Mouse (Mus musculus) stomach, postnatal 0 days (tissue): ENCODE measurements at regions not wholly inside any gene's neighbourhood (a gene's known extent, or its start where the extent isn't known, plus 50 kb on each side); places are given as distances from the start of the nearest gene placed in this dataset.

Experiments
- ATAC-seq: fragments of 200-750 bp; cut with Nextera tagmentation; 2 replicates; pipeline ENCODE4 v1.8.0; 2017; ENCODE audit not compliant: low FRiP score, low TSS enrichment
- DNase-seq: peaks from one replicate; pipeline ENCODE4 v3.0.0-alpha.2; 2016; ENCODE audit warnings: low spot score
- H3K27ac ChIP-seq: fragments of 300-500 bp; sonication (generic); replicated peaks from 2 replicates; pipeline ENCODE4 v1.5.1; 2014; ENCODE audit warnings: mild to moderate bottlenecking, control low read depth
- H3K27me3 ChIP-seq: fragments of 300-500 bp; sonication (generic); 2 replicates; pipeline ENCODE4 v1.6.1; 2014; ENCODE audit warnings: low read length; ENCODE audit not compliant: control insufficient read depth, insufficient read depth
- H3K36me3 ChIP-seq: fragments of 300-500 bp; sonication (generic); 2 replicates; pipeline ENCODE4 v1.6.1; 2014; ENCODE audit warnings: low read length, mixed read lengths; ENCODE audit not compliant: control insufficient read depth, insufficient read depth
- H3K4me1 ChIP-seq: fragments of 300-500 bp; sonication (generic); replicated peaks from 2 replicates; pipeline ENCODE4 v1.6.1; 2014; ENCODE audit warnings: antibody characterized with exemption; ENCODE audit not compliant: control insufficient read depth, insufficient read depth
- H3K4me2 ChIP-seq: fragments of 300-500 bp; sonication (generic); replicated peaks from 2 replicates; pipeline ENCODE4 v1.6.1; 2014; ENCODE audit warnings: low read depth, mild to moderate bottlenecking, control low read depth, moderate library complexity
- H3K4me3 ChIP-seq: fragments of 300-500 bp; sonication (generic); 2 replicates; pipeline ENCODE4 v1.5.1; 2014; ENCODE audit warnings: low read depth, low read length, control low read depth
- H3K9ac ChIP-seq: fragments of 300-500 bp; sonication (generic); 2 replicates; pipeline ENCODE4 v1.6.1; 2014; ENCODE audit warnings: mild to moderate bottlenecking, low read length, control low read depth, mixed read lengths
- H3K9me3 ChIP-seq: fragments of 300-500 bp; sonication (generic); 2 replicates; pipeline ENCODE4 v1.6.1; 2016; ENCODE audit warnings: low read length; ENCODE audit not compliant: control insufficient read depth
- CTCF ChIP-seq: IDR thresholded peaks from 2 replicates; pipeline ENCODE4 v1.5.1; 2016; ENCODE audit warnings: antibody characterized with exemption, low read depth, mild to moderate bottlenecking, moderate library complexity
- EP300 ChIP-seq: optimal IDR thresholded peaks from 2 replicates; pipeline ENCODE3; 2016; ENCODE audit warnings: antibody characterized with exemption
- WGBS: fragments of 180-500 bp; shearing (Covaris S2); extraction: QIAGEN DNeasy Blood & Tissue Kit; methylation state at CpG from one replicate; pipeline ENCODE4 v1.1.7; 2014; 5-methylcytosine and 5-hydroxymethylcytosine counted together

- Histone ChIP-seq H3K27me3 (no peaks in the 10 kb centered on the region), H3K9ac (no peak overlapping the region), H3K36me3 (no peaks in the 10 kb centered on the region), H3K27ac (no peak overlapping the region), H3K9me3 (no peaks in the 10 kb centered on the region), H3K4me1 (no peaks in the 10 kb centered on the region), H3K4me3 (no peak overlapping the region), H3K4me2 (no peak overlapping the region)
- TF ChIP-seq CTCF (no peak), EP300 (no peak)
- ATAC-seq (no peak), DNase-seq (no peak)
- 77% methylated on average over 9 of the region's 9 CpGs for WGBS
Observed at GRCm38 (mm10) chr5:148649123-148649522, 96.5 kb upstream of the Ubl3 start.

DNA sequence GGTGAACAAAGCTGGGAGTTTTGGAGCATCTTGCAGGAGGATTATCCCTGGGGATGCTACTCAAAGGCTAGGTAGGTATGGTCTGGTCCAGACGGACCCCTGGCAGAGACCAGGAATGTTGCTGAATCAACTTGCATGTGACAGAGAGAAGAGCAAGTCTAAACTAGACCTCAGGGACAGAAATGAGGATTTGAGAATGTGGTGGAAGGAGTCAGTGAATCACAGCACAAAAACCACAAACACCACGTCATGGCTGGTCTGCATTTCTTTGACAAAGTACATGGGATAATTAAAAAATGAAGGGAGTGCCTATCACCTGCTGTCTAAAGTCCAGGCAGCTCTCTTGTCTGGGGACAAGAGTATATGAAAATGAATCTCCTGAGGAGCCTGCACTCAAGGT lies 95.1 kb upstream of the Ubl3 start:
- DNase-seq (no peak), ATAC-seq (no peak)
- Histone ChIP-seq H3K27ac (no peak overlapping the region), H3K4me1 (no peaks in the 10 kb centered on the region), H3K36me3 (no peaks in the 10 kb centered on the region), H3K9me3 (no peaks in the 10 kb centered on the region), H3K27me3 (no peaks in the 10 kb centered on the region), H3K4me2 (no peak overlapping the region), H3K4me3 (no peak overlapping the region), H3K9ac (no peak overlapping the region)
- 52% methylated on average over 2 of the region's 2 CpGs for WGBS
- no peak for TF ChIP-seq EP300
- no peak for TF ChIP-seq CTCF

- ATAC-seq (no peak), DNase-seq (no peak)
- Histone ChIP-seq H3K4me2 (no peak overlapping the region), H3K27ac (no peak overlapping the region; the same call in 1 of the 2 replicates), H3K4me3 (no peak overlapping the region), H3K36me3 (no peaks in the 10 kb centered on the region), H3K9me3 (no peaks in the 10 kb centered on the region), H3K9ac (no peak overlapping the region), H3K27me3 (no peaks in the 10 kb centered on the region), H3K4me1 (no peaks in the 10 kb centered on the region)
- WGBS = 38% methylated on average over 4 of the region's 4 CpGs
- TF ChIP-seq EP300 = no peak
- no peak for TF ChIP-seq CTCF
Observed at GRCm38 (mm10) chr5:148645772-148646171, 93.2 kb upstream of the Ubl3 start.

- no peak overlapping the region for H3K9ac ChIP-seq
- H3K27ac ChIP-seq = no peak overlapping the region
- ATAC-seq (peak; percentile 68), DNase-seq (peak; percentile 43)
- no peak overlapping the region for H3K4me2 ChIP-seq
- no peaks in the 10 kb centered on the region for H3K27me3 ChIP-seq
- H3K4me3 ChIP-seq = no peak overlapping the region
- no peak for TF ChIP-seq EP300
- no peak for TF ChIP-seq CTCF
- H3K9me3 ChIP-seq = no peaks in the 10 kb centered on the region
- 61% methylated on average over 10 of the region's 10 CpGs for WGBS
- H3K4me1 ChIP-seq = no peaks in the 10 kb centered on the region
- H3K36me3 ChIP-seq = no peaks in the 10 kb centered on the region
Observed at GRCm38 (mm10) chr5:148645191-148645681, 92.6 kb upstream of the Ubl3 start.

GRCm38 (mm10) chr5:148644345-148644744 lies 91.8 kb upstream of the Ubl3 start:
- DNase-seq (no peak), ATAC-seq (no peak)
- 93% methylated on average over 7 of the region's 7 CpGs for WGBS
- Histone ChIP-seq H3K4me2 (no peak overlapping the region), H3K27ac (no peak overlapping the region), H3K4me1 (no peaks in the 10 kb centered on the region), H3K27me3 (no peaks in the 10 kb centered on the region), H3K4me3 (no peak overlapping the region), H3K9me3 (no peaks in the 10 kb centered on the region), H3K9ac (no peak overlapping the region), H3K36me3 (no peaks in the 10 kb centered on the region)
- TF ChIP-seq EP300 = no peak
- peak; percentile 41 for TF ChIP-seq CTCF

DNA sequence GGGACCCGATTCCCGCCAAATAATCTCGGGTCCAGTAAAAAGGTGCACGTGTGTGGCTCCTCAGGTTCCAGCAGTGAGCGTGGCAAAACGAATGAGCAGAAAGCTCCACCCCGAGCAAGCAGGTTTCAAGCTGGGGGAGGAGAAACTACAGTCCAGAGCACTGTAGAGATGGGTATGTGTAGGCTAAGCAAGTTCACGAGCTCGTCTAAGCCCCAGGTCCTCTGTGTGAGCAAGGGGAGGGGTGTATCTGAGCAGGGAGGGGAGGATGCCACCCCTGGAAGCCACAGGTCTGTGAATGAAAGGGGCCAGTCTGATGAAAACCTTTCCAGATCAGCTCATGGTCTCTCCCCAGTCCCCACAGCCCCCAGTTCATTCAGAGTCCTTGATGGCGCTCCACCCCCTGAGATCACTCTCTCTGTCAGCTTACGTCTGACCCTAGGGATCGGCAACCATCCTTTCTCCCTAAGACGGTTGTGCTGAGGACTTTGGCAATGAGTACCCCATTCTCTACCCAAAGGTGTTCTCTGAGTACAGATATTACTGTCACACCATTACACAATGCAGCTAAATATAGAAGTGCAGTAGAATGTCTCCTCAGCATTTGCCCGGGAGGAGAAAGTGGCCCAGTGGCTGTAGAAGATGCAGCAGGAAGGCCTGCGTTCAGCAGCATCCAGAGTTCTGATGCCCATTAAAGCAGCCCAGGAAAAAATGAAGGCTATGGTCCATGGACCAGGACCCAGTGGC lies 89.2 kb upstream of the Ubl3 start:
- 52% methylated on average over 15 of the region's 15 CpGs for WGBS
- Histone ChIP-seq H3K36me3 (no peaks in the 10 kb centered on the region), H3K9ac (no peak overlapping the region)

More for the DNA sequence above, 89.2 kb upstream of the Ubl3 start:
- H3K4me2 ChIP-seq = no peak overlapping the region
- no peaks in the 10 kb centered on the region for H3K4me1 ChIP-seq
- TF ChIP-seq CTCF = no peak
- TF ChIP-seq EP300 = no peak
- no peaks in the 10 kb centered on the region for H3K9me3 ChIP-seq
- no peak for ATAC-seq
- H3K27ac ChIP-seq = no peak overlapping the region
- no peak for DNase-seq
- no peaks in the 10 kb centered on the region for H3K27me3 ChIP-seq
- no peak overlapping the region for H3K4me3 ChIP-seq
